Mouse (Mus musculus): ENCODE results near the gene Npb. TPM values are rescaled to one million over a fixed set of nuclear protein-coding genes. Genes with fewer than 3 reads are reported as not detected.
"Not testable (repeated sequence)": the region's sequence is repeated elsewhere in the genome, so short reads cannot be mapped to it uniquely, and the experiment has no call there.

The Npb gene
- total RNA-seq, 2 experiments from 2014 or later: not detected

DNA sequence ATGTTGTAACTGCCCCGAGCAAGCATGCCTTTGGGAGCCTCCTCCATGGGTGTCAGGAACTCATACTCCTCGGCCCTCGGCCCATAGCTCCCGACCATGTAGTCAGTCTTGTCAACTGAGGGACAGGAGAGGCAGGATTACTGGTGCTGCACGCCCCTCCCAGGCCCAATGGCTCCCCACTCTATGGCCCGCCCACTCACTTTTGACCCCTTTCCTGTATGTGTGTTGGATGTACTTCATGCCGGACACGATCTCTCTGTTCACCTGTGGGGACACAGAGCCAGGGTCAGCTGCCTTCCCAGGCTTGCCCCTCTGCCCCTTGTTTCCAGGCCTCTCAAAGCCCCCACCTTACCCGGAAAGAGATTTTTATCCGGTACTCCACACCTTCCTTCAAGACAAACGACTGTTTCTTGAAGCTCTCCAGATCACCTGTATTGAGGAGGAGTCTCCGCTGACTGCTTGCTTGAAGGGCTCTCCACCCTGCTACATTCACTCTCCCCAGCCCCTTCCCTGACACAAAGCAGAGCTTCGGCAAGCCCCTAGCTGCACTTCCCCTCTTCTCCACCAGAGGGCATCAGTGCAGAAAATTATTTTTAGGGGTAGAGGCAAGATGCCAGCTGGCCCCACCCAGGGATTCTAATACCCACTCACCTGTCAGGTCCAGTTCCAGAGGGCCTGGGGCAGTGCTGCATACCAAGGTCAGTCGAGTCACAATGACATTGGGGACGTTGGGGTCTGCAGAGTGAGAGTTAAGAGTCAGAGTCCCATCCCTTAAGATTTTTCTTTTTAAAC, 28.8 kb upstream of the Npb start:
- peak; percentile 72 to 89 for DNase-seq

DNA sequence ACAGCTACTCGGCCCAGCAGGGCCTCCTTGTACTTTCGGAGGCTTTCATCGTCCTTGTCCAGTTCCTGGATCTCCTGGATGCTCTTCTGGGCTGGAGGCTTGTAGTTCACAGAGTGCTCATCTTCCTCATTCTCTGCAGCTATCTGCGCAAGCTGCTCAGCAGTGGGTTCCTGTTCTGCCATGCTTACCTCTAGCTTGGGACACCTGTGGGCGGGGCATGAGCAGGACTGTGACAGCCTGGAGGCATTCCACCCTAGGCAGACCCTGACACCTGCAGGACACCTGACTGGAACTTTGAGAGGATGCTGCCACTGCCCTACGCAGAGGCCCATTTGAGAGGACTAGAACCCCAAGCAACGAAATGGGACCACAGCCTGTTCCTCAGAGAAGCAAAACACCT, 28.1 kb upstream of the Npb start:
- DNase-seq: peak; percentile 30 to 35

DNA sequence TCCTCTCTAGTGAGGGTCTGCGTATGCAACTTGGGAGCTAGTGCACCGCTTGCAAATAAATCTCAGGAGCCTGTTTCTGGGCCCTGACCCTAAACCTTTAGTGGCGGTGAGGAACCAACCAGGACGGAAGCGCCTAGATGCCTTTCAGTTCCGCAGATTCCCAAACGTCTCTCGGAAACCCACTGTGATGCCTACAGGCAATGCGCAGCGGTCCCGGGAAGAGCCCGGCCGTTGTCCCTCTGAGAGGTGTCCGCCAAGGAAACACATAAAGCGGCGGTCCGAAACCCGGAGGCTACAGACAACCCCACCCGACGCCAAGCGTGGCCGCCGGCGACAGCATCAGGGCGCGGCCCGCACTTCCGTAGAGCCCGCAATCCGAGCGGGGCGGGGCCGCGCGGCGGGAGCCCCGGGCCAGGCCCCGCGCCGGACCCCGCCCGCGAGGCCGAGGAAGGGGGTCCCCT, 27.4 kb upstream of the Npb start:
- peak; percentile 59 to 72 for DNase-seq

DNA sequence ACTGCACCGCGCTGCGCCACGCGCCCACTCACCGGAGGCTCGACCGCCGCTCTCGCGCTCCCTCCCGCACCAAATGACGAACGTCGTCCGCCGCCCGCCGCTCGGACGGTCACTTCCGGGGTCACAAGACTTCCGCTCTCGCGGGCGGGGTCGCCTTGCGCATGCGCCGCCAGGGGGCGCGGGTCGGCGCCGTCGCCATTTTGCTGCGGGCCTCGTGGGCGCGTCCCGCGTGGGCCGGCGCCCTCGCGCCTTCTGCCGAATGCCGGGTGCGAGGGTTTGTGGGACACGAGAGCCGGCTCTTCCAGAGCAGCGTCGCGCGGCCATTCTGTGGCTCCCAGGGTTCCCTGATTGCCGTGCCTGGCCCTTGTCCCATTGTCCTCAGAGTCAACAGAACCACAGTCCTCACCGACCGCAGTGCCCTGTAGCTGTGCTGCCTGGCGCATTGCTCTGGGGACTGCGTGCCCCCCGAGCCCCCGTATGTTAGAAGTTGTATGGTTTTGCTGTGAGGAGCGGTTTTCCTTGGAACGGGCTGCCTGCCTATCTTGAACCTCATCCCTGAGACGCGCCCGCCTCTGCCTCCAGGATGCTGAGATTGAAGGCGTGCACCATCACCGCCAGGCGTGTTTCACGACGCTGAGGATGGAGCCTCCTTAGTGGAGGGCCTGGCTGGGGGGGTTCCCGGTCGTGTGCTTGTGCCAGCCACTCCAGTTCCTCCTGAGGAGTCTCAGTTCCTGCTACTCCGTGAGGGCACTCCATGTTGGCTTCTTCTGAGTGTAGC, 26.6 kb upstream of the Npb start, which contains the start of gene Arhgdia:
Gene Arhgdia (minus strand): TSS at position 135 of the 778 bp plus-strand sequence.
- DNase-seq: peak; percentile 92 to 93

DNA sequence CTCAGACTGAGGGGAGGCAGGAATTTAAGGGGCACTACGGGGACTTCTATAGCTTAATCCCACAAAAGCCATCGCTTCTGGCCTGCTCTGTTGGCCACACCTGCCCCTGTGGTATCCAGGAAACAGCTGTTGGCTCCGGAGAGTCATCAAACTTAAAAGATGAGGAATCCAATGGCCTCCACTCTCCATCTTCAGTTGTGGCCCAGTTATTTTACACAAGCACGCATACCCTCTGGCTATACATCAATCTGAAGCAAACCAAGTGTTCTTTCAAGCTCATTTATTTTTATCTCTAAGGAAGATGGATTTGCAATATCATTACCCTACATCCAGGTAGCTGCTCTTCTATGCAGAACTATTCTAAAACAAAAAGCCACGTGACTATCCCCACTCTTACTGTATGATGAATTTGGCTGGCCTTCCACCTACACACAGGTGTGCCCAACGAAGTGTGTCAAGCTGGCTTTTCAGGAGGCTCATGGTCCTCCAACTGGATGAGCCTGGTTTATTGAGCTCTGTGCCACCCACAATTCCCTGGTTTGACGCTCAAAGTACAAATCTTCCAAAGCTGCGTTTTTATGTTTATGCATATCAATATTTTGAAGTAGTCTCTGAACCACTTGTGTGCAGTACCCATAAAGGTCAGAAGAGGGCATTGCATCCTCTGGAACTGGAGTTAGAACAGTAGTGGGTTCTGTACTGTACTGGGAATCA, 25.9 kb upstream of the Npb start:
- peak; percentile 35 to 60 for DNase-seq

DNA sequence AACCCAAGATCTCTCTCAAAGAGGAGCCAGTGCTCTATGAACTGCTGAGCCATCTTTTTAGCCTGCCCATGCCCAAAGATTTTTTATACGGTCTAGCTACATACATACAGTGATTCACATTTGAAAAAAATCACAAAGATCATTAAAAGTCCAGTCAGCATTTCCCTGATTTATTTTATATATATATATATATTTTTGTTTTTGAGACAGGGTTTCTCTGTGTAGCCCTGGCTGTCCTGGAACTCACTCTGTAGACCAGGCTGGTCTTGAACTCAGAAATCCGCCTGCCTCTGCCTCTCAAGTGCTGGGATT, 25.3 kb upstream of the Npb start:
- not testable (repeated sequence) for DNase-seq

DNA sequence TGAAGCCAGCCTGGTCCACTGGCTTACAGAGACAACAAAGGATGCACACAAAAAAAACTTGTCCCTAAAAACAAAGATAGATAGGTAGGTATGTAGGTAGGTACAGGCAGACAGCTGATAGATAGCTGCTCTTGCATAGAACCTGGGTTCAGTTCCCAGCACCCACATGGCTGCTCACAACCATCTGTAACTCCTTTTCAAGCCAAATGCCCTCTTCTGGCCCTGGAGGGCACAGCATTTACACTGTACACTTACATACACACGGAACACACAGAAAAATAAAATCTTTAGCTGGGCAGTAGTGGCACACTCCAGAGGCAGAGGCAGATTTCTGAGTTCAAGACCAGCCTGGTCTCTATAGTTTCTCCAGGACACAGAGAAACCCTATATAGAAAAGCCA, 24.3 kb upstream of the Npb start:
- no peak for DNase-seq

DNA sequence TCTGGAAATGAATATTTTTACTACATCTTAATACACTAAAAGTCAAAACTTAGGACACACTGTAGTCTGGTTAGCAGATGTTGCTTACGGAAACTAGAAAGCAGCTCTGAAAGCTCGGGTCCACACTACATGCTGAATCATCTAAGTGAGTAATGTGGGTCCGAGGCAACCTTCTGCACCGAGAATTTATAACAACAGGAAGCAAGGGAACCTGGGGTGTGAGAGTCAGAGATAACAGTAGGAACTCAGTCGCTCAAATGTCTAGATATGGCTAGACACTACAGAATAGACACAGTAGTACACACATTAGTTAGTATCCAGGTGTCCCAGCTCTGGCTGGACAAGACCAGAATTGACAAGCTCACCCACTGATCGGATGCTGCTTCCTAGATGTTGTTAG, 19.7 kb upstream of the Npb start:
- no peak for DNase-seq

DNA sequence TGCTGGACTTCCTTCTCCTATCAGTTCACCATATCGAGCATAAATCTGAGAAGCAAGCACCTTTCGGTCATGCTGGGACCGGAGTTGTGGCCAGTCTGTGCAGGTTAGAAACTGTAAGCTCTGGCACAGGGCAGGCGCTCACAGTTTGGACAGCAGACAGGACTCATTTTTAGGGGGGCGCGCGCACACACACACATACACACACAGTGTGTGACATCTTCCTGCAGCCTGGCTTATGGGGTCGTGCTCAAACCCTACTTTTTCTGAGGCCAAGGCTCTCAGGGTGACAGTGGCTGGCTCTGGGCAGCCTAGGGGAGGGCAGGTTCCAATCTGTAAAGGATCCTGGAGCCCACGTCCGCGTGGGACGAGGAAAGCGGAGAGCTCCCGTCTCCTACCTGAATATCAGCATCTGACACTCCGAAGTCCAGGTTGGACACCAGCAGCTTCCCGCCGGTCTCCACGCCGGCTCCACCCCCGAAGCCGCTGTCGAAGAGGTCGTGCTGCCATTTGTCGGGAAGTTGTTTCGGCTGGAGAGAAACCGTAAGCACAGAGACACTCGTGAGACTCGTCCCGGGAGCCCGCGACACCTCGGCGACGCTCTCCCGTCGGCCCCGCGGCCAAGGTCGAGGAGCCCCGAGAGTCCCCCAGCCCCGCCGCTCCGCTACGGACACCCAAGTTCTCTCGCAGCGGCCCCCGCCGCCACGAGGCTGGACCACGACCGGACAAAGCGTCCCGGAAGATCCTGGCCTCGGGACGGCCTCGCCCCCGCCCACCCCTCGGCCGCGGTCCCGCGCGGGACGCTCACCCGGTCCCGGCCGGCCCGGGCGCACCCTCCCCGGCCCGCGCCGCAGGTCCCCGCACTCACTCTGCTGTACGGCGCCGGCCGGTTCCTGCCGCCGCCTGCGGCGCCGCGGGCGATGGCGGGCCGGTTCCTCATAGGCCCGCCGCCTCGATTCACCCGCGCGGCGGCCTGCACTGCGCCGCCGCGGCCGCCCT, 10.7 kb upstream of the Npb start:
- DNase-seq: peak in 1 of 2 experiments; percentile 30

DNA sequence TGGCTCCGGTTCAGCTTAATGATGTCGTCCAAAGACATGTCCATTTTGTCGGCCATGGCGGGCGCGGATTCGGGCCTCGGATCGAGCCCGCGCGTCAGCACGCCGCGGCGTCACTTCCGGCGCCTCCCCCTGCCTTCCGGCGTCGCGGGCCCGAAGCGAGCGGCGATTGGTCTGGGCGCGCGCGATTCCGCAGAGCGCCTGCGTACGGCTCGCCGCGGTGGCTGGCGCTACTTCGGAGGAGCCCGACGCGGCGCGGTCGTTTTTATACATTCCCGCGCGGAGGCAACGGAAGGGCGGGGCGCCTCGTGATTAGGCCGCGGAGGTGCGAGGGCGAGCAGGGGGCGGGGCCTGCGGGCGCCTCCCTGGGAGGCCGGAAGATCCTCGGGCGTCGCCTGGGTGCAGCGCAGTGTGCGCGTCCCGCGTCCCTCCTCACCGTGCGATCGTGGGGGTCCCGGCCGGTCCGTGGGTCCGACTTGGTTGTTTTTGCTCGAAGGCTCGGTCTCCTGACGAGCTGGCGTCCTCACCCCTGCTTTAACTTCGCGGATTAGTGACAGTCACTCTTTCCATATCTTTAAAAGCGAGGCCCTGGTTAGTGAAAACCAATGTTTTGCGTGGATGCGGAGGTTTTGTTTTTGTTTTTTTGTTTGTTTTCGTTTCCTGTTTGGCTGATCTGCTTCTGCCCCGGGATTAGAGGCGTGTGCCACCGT, 9.8 kb upstream of the Npb start, which contains the start of the genes Alyref and Anapc11:
Gene Alyref (minus strand): TSS at position 83 of the 707 bp plus-strand sequence.
Gene Anapc11 (plus strand): TSS at position 139 of the 707 bp plus-strand sequence.
- peak; percentile 94 to 95 for DNase-seq

DNA sequence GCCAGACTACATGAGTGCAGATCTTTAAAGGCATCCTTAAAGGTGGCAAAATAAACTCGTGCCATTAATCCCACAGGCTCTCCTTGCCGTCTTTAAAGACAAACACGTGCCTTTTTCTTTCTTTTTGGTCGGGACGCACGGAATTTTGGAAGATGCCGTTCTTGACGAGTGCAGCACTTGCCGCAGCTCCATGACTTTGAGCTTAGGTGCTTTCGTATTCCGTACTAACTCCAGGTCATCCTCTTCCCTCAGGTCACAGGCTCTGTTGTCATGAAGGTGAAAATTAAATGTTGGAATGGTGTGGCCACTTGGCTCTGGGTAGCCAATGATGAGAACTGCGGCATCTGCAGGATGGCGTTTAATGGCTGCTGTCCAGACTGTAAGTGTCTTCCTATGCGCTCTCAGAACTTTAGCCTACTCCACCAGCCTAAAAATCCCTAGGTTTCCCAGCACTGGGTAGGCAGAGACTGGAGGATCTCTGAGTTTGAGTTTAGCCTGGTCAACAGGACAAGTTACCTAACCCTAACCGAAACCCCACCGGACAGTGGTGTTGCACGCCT, 9.2 kb upstream of the Npb start:
- no peak for DNase-seq

DNA sequence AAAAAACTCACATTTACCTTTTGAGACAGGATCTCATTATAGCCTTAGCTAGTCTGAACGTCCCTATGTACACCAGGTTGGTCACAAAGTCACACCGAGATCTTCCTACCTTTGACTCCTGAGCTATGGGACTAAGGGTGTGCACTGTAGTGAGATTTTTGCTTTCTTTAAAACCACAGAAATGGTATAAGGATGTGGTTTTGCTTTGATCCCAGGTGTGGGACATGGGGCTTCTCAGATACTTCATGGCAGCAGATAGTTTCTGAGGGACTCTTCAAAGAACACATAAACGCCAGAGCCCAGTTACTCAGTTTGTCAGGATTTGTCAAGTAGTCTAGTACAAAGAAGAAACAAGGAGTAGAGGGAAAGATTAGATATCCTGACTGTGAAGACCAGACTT, 7.6 kb upstream of the Npb start:
- no peak for DNase-seq

DNA sequence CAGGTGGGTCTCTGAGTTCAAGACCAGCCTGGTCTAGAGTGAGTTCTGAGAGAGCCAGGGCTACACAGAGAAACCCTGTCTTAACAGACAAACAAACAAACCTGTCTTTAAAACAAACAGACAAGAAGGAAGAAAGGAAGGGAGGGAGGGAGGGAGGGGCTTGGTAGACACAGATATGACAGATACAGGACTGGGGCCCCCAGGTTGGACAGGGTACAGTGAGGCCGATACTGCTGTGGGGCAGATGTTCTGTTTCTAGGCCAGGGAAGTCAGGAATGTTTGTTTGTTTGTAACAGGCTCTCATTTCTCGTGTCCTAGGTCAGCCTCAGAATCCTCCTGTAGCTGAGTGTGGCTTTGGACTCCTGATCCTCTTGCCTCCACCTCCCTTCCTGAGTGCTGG, 4.7 kb upstream of the Npb start:
- DNase-seq: no peak

DNA sequence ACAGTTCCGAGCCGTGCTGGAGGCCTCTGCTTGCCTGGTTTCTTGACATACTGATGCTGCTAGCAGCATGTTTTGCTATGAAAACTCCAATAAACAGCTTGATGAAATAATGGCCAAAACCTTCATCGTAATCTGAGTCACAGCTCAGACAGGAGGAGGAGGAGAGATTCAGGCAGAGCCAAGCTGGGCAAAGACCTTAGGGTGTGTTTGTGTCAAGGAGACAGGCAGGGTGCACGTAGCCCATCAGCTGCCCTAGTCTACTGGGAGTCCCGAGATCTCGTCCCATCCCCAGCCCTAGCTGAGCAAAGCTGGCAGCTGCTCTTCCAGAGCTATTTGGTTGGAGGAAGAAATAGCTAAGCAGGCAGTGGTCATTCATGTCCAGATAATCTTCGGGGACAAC, 2.6 kb upstream of the Npb start:
- DNase-seq: no peak

DNA sequence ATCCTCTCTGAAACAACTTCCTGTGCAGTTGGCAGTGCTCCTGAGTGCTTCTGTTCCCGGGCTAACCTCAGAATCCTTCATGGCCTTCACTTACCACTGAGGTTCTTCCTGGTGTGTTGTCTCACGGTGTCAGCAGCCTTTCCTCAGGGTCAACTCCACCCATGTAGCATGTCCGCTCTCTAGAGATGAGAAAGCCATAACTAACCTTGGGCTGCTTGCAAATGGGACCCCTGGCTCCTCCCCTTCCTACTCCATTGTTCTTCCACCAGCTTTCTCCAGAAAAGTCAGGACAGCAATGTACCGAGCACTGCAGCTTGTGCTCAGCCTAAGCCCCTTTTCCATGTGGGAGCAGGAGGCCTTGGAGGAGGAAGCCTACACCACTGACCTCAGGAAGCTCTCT, 1.5 kb upstream of the Npb start:
- peak in 1 of 2 experiments; percentile 4 for DNase-seq

DNA sequence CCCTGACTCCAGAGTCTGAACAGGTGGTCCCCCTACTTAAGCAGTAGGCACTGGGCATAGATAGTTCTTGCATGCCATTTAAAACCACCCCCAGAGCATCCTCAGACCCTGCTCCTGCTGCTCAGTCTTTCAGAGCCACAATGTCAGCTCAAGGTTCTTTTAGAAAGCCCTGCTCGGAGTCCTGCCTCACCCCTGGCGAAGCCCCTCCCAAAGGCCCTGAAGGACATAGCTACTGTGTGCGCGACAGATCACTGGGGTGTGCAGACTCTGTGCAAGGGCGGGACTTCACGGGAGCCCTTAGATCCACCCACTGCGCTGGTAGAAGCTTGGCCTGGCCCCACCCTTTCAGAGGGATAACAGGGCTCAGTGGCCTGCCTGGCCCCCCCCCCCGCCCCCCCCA, 973 bp downstream of the Npb start:
- no peak for DNase-seq

DNA sequence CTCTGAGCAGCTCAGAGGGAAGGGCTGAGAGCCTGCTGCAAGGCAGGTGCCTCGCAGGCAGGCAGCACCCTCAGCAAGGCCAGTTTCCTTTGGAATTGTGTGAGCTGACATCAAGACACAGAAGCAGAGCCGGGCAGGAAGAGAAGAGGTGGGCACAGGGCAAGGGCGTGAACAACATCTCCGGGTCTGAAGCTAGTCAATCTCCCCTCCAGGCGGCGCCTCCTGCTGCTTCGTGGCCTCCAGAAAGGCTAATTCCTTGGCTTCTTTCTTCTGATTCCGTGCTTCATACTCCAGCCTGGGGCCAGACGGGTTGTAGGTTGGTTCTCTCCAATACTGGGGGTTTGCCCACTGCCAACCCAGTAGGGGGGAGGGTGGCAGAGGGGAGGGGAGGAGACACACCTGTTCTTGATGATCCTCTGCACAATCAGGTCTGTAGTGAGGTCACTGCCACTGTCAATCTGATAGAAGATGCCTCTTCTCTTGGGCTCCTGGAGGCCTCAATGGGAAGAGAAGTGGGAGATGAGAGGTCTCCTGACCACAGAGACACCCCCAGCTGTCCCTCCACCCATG, 2.3 kb downstream of the Npb start:
- no peak for DNase-seq

DNA sequence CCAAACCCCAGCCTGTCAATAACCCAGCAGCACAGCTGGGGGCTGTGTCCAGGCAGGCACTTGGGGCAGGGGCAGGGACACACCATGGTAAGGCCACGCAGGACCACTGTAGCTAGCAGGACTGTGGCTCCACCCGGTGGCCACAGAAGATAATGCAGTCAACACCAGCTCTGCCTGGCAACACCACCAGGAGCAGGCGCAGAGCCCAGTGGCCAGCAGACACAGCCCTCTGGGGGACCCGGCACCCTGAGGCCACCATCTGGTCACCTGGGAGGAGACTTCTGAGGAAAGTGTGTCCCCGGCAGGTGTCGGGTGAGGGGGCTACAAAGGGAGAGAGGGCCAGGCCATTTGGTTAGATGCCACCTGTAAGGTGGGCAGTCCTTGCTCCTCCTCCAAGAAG, 4.5 kb downstream of the Npb start:
- DNase-seq: peak; percentile 67 to 80

DNA sequence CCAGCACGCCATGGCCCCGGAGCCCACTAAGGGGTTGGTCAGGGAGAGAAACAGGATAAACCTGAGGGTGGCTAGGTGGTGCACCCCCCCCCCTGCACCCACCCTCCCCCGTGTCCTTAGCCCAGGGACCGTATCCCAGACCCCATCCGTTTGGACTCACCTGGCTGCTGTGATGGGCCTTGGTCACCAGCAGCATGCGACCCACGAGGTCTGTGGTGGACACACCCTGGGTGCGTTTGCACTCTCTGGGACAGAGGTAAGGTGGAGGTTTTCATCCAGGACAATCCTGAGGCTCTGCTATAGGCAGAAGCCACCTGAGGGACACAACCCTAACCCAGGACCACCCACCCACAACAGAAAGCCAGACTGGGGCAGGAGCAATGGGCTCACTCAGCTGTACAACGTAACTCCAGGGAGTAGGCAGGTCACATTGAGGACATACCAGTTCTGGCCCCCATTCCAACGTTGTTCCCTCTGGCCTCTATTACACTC, 5.2 kb downstream of the Npb start:
- DNase-seq: no peak

DNA sequence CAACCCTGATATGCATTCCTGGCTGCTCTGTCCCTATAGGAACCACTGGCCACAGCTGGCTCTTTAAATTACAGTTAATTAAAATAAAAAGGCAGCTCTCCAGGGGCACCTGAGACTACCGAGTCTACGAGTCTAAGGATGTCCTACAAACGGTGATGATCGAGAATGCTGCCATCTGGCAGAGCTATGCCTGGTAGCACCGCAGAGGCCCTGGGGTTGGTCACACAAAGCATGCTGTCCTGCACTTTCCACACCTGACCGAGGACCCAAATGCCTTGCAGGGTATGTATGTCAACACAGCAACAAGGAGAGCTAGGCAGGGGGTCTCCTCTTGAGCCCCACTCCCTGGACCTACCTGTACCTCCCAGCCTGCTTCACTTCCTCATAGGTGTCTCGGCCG, 5.7 kb downstream of the Npb start:
- DNase-seq: no peak

Data from heart, adult 18-20 months (tissue).